Mouse (Mus musculus) megakaryocyte, embryonic 14.5 days (primary cell): ENCODE measurements around the gene Rpl9-ps1.

Source experiments
- FLI1 ChIP-seq: IDR thresholded peaks from 2 replicates; pipeline ENCODE4 v1.6.1; 2012; ENCODE audit warnings: low read length, inconsistent platforms, mixed read lengths
- GATA1 ChIP-seq: IDR thresholded peaks from 3 replicates; pipeline ENCODE4 v1.6.1; 2012; ENCODE audit warnings: mixed read lengths, low read length, inconsistent platforms, borderline replicate concordance

DNA sequence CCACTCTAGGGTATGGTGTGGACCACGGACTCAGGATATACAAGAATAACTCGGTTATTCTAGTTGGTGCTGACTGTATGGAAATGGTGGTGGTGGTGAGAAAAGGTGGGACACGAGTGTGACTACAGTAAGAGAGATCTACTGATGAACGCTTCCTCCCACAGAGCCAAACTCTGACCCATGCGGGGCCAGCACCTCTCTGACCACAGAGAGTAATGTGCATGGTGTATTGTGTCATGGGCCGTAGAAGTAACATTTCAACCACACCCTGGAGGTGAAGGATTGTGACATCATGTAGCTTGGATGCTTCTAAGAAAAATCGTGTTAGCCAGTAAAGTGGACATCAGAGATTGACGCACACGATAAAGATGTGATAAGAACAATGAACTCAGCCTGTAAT is 16.6 kb downstream of the Rpl9-ps1 start:
- no peak for TF ChIP-seq FLI1
- TF ChIP-seq GATA1 = no peak
